Mouse (Mus musculus) neural tube, embryonic 14.5 days (tissue): Measurements from ENCODE around the gene 9230104L09Rik. TPM values are rescaled to one million over a fixed set of nuclear protein-coding genes. Genes with fewer than 3 reads are reported as not detected.

Experiments used
- ATAC-seq: fragments of 200-750 bp; cut with Nextera tagmentation; 2 replicates; pipeline ENCODE4 v1.8.0; 2017; ENCODE audit warnings: low read depth, mild to moderate bottlenecking, moderate TSS enrichment, moderate library complexity
- H3K27ac ChIP-seq: fragments of 300-500 bp; sonication (generic); 2 replicates; pipeline ENCODE4 v1.5.1; 2014; ENCODE audit warnings: low read depth, mild to moderate bottlenecking, control low read depth, low read length, moderate library complexity, mixed read lengths
- H3K27me3 ChIP-seq: fragments of 300-500 bp; sonication (generic); 2 replicates; pipeline ENCODE4 v1.6.1; 2014; ENCODE audit warnings: low read length; ENCODE audit not compliant: control insufficient read depth, insufficient read depth
- H3K36me3 ChIP-seq: fragments of 300-500 bp; sonication (generic); 2 replicates; pipeline ENCODE4 v1.6.1; 2014; ENCODE audit warnings: low read length, mixed read lengths; ENCODE audit not compliant: control insufficient read depth, insufficient read depth
- H3K4me1 ChIP-seq: fragments of 300-500 bp; sonication (generic); 2 replicates; pipeline ENCODE4 v1.6.1; 2014; ENCODE audit warnings: low read length; ENCODE audit not compliant: control insufficient read depth, insufficient read depth
- H3K4me2 ChIP-seq: fragments of 300-500 bp; sonication (generic); 2 replicates; pipeline ENCODE4 v1.6.1; 2014; ENCODE audit warnings: mild to moderate bottlenecking, low read depth, low read length, control low read depth
- H3K4me3 ChIP-seq: fragments of 300-500 bp; sonication (generic); 2 replicates; pipeline ENCODE4 v1.5.1; 2014; ENCODE audit warnings: low read depth, low read length, control low read depth, mixed read lengths
- H3K9ac ChIP-seq: fragments of 300-500 bp; sonication (generic); replicated peaks from 2 replicates; pipeline ENCODE4 v1.6.1; 2014; ENCODE audit warnings: low read depth, mild to moderate bottlenecking, control low read depth, low read length, mixed read lengths
- H3K9me3 ChIP-seq: fragments of 300-500 bp; sonication (generic); 2 replicates; pipeline ENCODE4 v1.6.1; 2016; ENCODE audit warnings: low read length; ENCODE audit not compliant: control insufficient read depth
- WGBS: fragments of 180-500 bp; shearing (Covaris S2); extraction: QIAGEN DNeasy Blood & Tissue Kit; methylation state at CpG from one replicate; pipeline ENCODE4 v1.1.7; 2014; 5-methylcytosine and 5-hydroxymethylcytosine counted together
- polyA plus RNA-seq: library from polyadenylated mRNA; unstranded; fragments of >200 nt; fragmentation: Nextera tagmentation; extraction: Ambion mirVana; gene quantifications from 2 replicates; pipeline ENCODE4 v1.2.1, GENCODE M21; 2014

Gene 9230104L09Rik
- polyA plus RNA-seq, 1 experiment from 2014 or later = not detected

- 59% methylated on average over 1 of the region's 1 CpGs for whole genome bisulfite sequencing
- no peak for ATAC-seq
- Histone ChIP-seq H3K36me3 (no peaks in the 10 kb centered on the region), H3K9me3 (no peaks in the 10 kb centered on the region), H3K27me3 (no peaks in the 10 kb centered on the region), H3K4me1 (peaks cover 3% of the 10 kb centered on the region), H3K27ac (no peak overlapping the region), H3K4me2 (no peak overlapping the region), H3K4me3 (no peak overlapping the region), H3K9ac (no peak overlapping the region)
Measured at GRCm38 (mm10) chr2:148879199-148879598, 14.4 kb upstream of the 9230104L09Rik start.

GRCm38 (mm10) chr2:148878641-148879130, 13.8 kb upstream of the 9230104L09Rik start:
- WGBS = 22% methylated on average over 2 of the region's 2 CpGs
- ATAC-seq = no peak

GRCm38 (mm10) chr2:148877016-148877770, 12.4 kb upstream of the 9230104L09Rik start:
- 60% methylated on average over 3 of the region's 3 CpGs for WGBS
- no peak for ATAC-seq
- Histone ChIP-seq H3K27ac (no peak overlapping the region), H3K4me3 (no peak overlapping the region), H3K9me3 (no peaks in the 10 kb centered on the region), H3K4me2 (no peak overlapping the region), H3K4me1 (peaks cover 16% of the 10 kb centered on the region), H3K36me3 (no peaks in the 10 kb centered on the region), H3K9ac (no peak overlapping the region), H3K27me3 (no peaks in the 10 kb centered on the region)

More at GRCm38 (mm10) chr2:148878641-148879130, 13.8 kb upstream of the 9230104L09Rik start:
- no peaks in the 10 kb centered on the region for H3K36me3 ChIP-seq
- no peak overlapping the region for H3K9ac ChIP-seq
- no peak overlapping the region for H3K4me3 ChIP-seq
- no peak overlapping the region for H3K27ac ChIP-seq
- peaks cover 8% of the 10 kb centered on the region for H3K4me1 ChIP-seq
- H3K4me2 ChIP-seq = no peak overlapping the region
- H3K9me3 ChIP-seq = no peaks in the 10 kb centered on the region
- no peaks in the 10 kb centered on the region for H3K27me3 ChIP-seq

GRCm38 (mm10) chr2:148875335-148875811, 10.5 kb upstream of the 9230104L09Rik start, which contains the start of gene Cst3:
Gene Cst3, minus strand, starts transcription at chr2:148875692.
- WGBS = 1% methylated on average over 19 of the region's 19 CpGs

GRCm38 (mm10) chr2:148874617-148875334, 9.9 kb upstream of the 9230104L09Rik start:
- H3K4me2 ChIP-seq = peak overlapping the region; percentile 72
- H3K36me3 ChIP-seq = 0 out of 2 replicates have a peak, but pooled peaks cover 4% of the 10 kb centered on the region
- no peaks in the 10 kb centered on the region for H3K9me3 ChIP-seq
- H3K4me1 ChIP-seq = peaks cover 16% of the 10 kb centered on the region
- ATAC-seq = peak; percentile 78
- 2% methylated on average over 34 of the region's 34 CpGs for WGBS
- peak overlapping the region; percentile 76 for H3K27ac ChIP-seq
- peak overlapping the region; percentile 84 for H3K9ac ChIP-seq
- H3K4me3 ChIP-seq = peak overlapping the region; percentile 81
- no peaks in the 10 kb centered on the region for H3K27me3 ChIP-seq

More at GRCm38 (mm10) chr2:148875335-148875811, 10.5 kb upstream of the 9230104L09Rik start, which contains the start of gene Cst3:
- Histone ChIP-seq H3K9me3 (no peaks in the 10 kb centered on the region), H3K4me1 (peaks cover 16% of the 10 kb centered on the region), H3K36me3 (0 out of 2 replicates have a peak, but pooled peaks cover 4% of the 10 kb centered on the region), H3K27me3 (no peaks in the 10 kb centered on the region), H3K27ac (peak within 1 kb of the TSS; percentile 76), H3K4me3 (peak within 1 kb of the TSS; percentile 81), H3K4me2 (peak within 1 kb of the TSS; percentile 72), H3K9ac (peak within 1 kb of the TSS; percentile 84)
- ATAC-seq = peak; percentile 95

- Histone ChIP-seq H3K27ac (no peak overlapping the region), H3K4me2 (peak overlapping the region; percentile 72), H3K9ac (peak overlapping the region; percentile 84), H3K9me3 (no peaks in the 10 kb centered on the region), H3K4me3 (peak overlapping the region; percentile 81), H3K36me3 (0 out of 2 replicates have a peak, but pooled peaks cover 4% of the 10 kb centered on the region), H3K4me1 (peaks cover 16% of the 10 kb centered on the region), H3K27me3 (no peaks in the 10 kb centered on the region)
- no peak for ATAC-seq
- 62% methylated on average over 3 of the region's 3 CpGs for WGBS
Measured at GRCm38 (mm10) chr2:148874224-148874616, 9.4 kb upstream of the 9230104L09Rik start.

- Histone ChIP-seq H3K27ac (no peak overlapping the region), H3K9ac (no peak overlapping the region), H3K9me3 (no peaks in the 10 kb centered on the region), H3K4me2 (peak overlapping the region; percentile 72), H3K4me3 (peak overlapping the region; percentile 81; the same call in 1 of the 2 replicates), H3K36me3 (0 out of 2 replicates have a peak, but pooled peaks cover 4% of the 10 kb centered on the region), H3K27me3 (no peaks in the 10 kb centered on the region), H3K4me1 (peaks cover 16% of the 10 kb centered on the region)
- 88% methylated on average over 4 of the region's 4 CpGs for WGBS
- no peak for ATAC-seq
Measured at GRCm38 (mm10) chr2:148872860-148873259, 8.0 kb upstream of the 9230104L09Rik start.

GRCm38 (mm10) chr2:148870526-148870925, 5.7 kb upstream of the 9230104L09Rik start:
- Histone ChIP-seq H3K27me3 (no peaks in the 10 kb centered on the region), H3K36me3 (0 out of 2 replicates have a peak, but pooled peaks cover 4% of the 10 kb centered on the region), H3K27ac (no peak overlapping the region), H3K9ac (no peak overlapping the region), H3K9me3 (no peaks in the 10 kb centered on the region), H3K4me2 (no peak overlapping the region), H3K4me3 (no peak overlapping the region), H3K4me1 (peaks cover 16% of the 10 kb centered on the region)
- 92% methylated on average over 3 of the region's 3 CpGs for WGBS
- no peak for ATAC-seq
